Mouse (Mus musculus): ENCODE data around the gene Trim56.

- TF ChIP-seq CTCF (IDR thresholded peaks at IDR 0.05; ENCODE audit: low read depth, low read length) (no peak), GATA1 (IDR thresholded peaks at IDR 0.05; ENCODE audit: borderline replicate concordance, low read length) (no peak), TAL1 (conservative IDR thresholded peaks at IDR 0.05; ENCODE audit: low read depth, low read length) (no peak)
These were observed 22.3 kb downstream of the Trim56 start for GRCm38 (mm10) chr5:137093720-137094119.

Measured in G1E (cell line).